Mouse (Mus musculus): Measurements from ENCODE around the gene Aoc2. TPM values are rescaled to one million over a fixed set of nuclear protein-coding genes. Genes with fewer than 3 reads are reported as not detected.
"Not testable (repeated sequence)": the region's sequence is repeated elsewhere in the genome, so short reads cannot be mapped to it uniquely, and the experiment has no call there.

Aoc2 gene
- polyA plus RNA-seq, 1 experiment from 2014 or later: 1.6 TPM

DNA sequence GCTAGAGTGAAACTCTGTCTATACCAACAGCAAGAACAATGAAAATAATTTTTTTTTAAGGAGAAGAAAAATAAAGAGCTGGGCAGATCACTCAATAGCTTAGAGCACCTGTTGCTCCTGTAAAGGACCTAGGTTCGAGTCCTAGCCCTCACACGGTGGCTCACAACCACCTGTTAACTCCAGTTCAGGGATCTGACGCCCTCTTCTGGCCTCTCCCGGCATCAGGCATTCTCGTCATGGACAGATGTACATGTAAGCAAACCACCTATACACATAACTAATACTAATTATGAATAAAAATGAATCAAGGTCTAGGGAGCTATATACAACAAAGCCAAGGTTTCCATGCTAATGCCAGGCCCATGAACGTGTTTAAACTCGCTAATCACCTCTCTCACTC, 24.0 kb upstream of the Aoc2 start:
- peaks cover 22% of the 10 kb centered on the region for H3K4me1 ChIP-seq
- peaks cover 42% of the 10 kb centered on the region for H3K36me3 ChIP-seq
- H3K9me3 ChIP-seq (replicated peaks): no peaks in the 10 kb centered on the region
- WGBS: 72% methylated on average over 7 of the region's 7 CpGs
- peak overlapping the region; percentile 90 for H3K4me3 ChIP-seq
- no peaks in the 10 kb centered on the region for H3K27me3 ChIP-seq (ENCODE audit: low read depth, poor library complexity, severe bottlenecking)
- no peak for DNase-seq (ENCODE audit: low spot score)
- H3K27ac ChIP-seq (replicated peaks): no peak overlapping the region

DNA sequence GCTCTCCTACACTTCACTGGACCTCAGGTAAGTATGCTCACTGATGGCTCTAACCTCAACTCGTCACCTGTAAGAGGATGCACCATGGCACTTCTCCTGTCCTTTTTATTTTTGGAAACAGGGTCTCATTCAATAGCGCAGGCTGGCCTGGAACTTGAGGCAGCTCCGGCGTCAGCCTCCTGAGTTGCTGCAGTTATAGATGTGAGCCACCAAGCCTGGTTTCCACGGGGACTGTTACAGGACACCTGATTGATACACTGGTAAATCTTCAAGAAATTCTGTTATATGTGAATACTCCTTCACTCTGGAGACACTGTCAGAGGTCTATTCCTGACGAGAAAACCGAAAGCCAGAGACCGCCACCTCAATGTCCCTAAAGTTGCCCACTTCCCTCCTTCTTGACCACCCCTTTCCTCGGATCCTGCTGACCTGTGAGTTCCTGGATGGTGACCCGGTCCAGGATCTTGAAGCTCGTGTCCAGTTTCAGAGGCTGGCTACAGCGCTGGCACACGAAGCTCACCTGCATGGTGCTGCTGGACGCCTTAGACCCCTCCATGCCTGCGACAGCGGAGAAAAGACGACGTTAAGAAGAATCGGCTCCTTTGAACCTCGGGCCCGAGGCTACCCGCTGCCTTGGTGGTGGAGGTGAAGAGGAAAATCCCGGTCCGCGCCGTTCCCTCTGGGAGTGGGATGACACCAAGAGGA, 23.4 kb upstream of the Aoc2 start:
- Histone ChIP-seq H3K4me1 (peaks cover 22% of the 10 kb centered on the region), H3K27me3 (ENCODE audit: low read depth, poor library complexity, severe bottlenecking) (no peaks in the 10 kb centered on the region), H3K36me3 (peaks cover 38% of the 10 kb centered on the region), H3K9me3 (replicated peaks) (no peaks in the 10 kb centered on the region), H3K4me3 (peak overlapping the region; percentile 90), H3K27ac (replicated peaks) (peak overlapping the region; percentile 85)
- 16% methylated on average over 26 of the region's 26 CpGs for WGBS
- no peak for DNase-seq (ENCODE audit: low spot score)

DNA sequence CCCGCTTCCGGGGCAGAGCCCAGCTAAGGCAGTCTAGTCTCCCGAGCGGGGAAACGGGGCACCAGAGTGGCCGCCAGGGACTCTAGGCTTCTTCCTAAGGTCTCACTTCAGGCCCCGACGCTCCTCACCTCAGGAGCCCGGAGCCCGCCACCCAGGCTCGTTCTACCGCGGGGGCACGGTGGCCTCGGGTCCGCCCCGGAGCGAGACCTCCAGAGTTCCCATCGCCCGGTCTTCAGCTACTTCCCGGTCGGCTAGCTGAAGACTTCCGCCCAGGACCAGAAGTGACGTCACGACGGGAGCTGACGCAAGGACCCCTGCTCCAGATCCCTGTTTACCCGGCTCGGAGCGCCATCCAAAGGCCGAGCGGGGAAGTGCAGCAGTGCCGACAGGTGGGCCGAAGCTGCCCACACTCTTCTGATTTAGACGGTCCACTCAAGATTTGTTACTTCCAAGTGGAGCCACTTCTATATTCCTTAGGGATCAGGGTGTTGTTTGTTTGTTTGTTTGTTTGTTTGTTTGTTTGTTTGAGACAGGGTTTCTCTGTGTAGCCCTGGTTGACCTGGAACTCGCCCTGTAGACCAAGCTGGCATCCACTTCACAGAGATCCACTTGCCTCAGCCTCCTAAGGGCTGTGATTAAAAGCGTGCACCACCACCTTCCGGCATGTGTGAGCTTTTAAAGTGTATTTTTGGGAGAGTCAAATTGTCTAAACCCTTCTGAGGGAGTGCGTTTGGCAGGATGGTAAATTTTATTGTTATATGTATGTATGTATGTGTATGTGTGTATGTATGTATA, 22.7 kb upstream of the Aoc2 start, which contains the start of gene Becn1:
TSS of gene Becn1 (minus strand) at position 283 of the 795 bp plus-strand sequence.
- no peaks in the 10 kb centered on the region for H3K27me3 ChIP-seq (ENCODE audit: low read depth, poor library complexity, severe bottlenecking)
- H3K36me3 ChIP-seq: peaks cover 30% of the 10 kb centered on the region
- peaks cover 22% of the 10 kb centered on the region for H3K4me1 ChIP-seq
- peak within 1 kb of the TSS; percentile 90 for H3K4me3 ChIP-seq
- 7% methylated on average over 39 of the region's 39 CpGs for WGBS
- H3K27ac ChIP-seq (replicated peaks): peak within 1 kb of the TSS; percentile 85
- DNase-seq (ENCODE audit: low spot score): peak; percentile 96
- no peaks in the 10 kb centered on the region for H3K9me3 ChIP-seq (replicated peaks)

DNA sequence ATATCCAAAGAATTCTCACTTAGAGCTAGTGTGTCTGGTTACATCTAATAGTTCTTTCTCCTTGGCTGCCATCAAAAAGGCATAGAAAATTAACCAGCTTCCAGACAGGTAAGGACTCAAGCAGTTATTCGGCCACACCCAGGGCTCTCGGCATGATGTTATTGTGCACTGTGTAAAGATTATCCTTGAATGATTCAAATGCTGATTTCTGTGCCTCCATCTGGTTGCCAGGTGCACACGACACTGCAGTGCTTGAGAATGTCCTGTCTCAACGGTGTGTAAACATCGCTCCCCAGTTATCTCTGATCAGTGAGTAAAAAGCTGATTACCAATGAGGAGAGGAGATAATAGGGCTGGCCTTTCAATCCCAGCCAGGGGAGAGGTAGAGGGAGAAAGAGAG, 17.1 kb upstream of the Aoc2 start:
- H3K4me1 ChIP-seq: no peaks in the 10 kb centered on the region
- H3K27ac ChIP-seq (replicated peaks): no peak overlapping the region
- H3K27me3 ChIP-seq (ENCODE audit: low read depth, poor library complexity, severe bottlenecking): no peaks in the 10 kb centered on the region
- H3K36me3 ChIP-seq: no peaks in the 10 kb centered on the region
- 40% methylated on average over 5 of the region's 5 CpGs for WGBS
- H3K4me3 ChIP-seq: no peak overlapping the region
- no peak for DNase-seq (ENCODE audit: low spot score)
- H3K9me3 ChIP-seq (replicated peaks): no peaks in the 10 kb centered on the region

DNA sequence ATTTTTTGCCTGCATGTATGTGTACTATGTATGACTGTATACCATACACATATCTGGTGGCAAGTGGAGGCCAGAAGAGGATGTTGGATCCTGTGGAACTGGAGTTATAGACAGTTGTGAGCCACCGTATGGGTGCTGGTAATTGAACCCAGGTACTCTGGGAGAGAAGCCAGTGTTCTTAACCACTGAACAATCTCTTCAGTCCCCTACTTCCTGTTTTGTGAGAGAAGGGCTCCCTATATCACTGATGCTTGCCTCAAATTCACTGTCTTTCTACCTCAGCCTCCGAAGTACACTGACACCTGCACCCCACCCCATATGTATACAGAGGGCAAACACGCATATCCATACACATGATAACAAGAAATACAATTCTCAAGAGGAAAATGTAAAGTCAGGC, 13.8 kb upstream of the Aoc2 start:
- no peak overlapping the region for H3K27ac ChIP-seq (replicated peaks)
- DNase-seq (ENCODE audit: low spot score): no peak
- H3K4me1 ChIP-seq: peaks cover 5% of the 10 kb centered on the region; the same call in 1 of the 2 replicates
- H3K36me3 ChIP-seq: no peaks in the 10 kb centered on the region
- H3K9me3 ChIP-seq (replicated peaks): no peaks in the 10 kb centered on the region
- no peak overlapping the region for H3K4me3 ChIP-seq
- 85% methylated on average over 3 of the region's 3 CpGs for WGBS
- H3K27me3 ChIP-seq (ENCODE audit: low read depth, poor library complexity, severe bottlenecking): no peaks in the 10 kb centered on the region

DNA sequence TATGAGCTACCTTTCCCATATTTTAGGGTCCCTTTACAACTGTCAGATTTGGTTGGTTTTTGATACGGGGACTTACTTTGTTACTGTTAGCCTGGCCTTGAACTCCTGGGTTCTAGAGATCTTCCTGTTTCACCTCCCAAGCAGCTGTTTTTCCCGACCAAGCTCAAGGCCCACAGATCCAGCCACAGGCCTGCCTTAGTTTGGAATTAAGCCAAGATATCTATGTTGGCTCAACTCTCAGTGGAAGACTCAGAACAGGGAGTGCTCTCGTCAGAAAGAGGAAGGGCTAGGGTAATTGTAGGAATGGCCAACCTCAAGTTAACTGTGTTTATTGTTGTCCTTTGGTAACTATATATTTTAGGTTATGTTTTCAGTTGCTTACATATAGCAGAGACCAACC, 12.7 kb upstream of the Aoc2 start:
- Histone ChIP-seq H3K27me3 (ENCODE audit: low read depth, poor library complexity, severe bottlenecking) (no peaks in the 10 kb centered on the region), H3K4me1 (peaks cover 12% of the 10 kb centered on the region), H3K4me3 (no peak overlapping the region), H3K27ac (replicated peaks) (no peak overlapping the region), H3K9me3 (replicated peaks) (no peaks in the 10 kb centered on the region), H3K36me3 (no peaks in the 10 kb centered on the region)
- WGBS: 84% methylated on average over 3 of the region's 3 CpGs
- DNase-seq (ENCODE audit: low spot score): no peak

DNA sequence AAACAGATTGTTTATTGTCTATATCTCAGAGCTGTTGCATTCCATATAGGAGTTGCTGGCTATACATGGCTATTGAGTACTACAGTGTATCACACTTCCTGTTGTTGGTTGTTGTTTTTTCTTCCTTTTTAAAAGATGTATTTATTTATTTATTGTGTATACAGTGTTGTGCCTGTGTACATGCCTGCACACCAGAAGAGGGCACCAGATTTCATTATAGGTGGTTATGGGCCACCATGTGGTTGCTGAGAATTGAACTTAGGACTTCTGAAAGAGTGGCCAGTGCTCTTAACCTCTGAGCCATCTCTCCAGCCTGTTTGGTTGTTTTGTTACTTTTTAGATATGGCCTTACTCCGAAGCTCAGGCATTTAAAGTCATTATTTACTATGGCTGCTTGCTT, 10.3 kb upstream of the Aoc2 start:
- Histone ChIP-seq H3K27me3 (ENCODE audit: low read depth, poor library complexity, severe bottlenecking) (no peaks in the 10 kb centered on the region), H3K9me3 (replicated peaks) (no peaks in the 10 kb centered on the region), H3K4me3 (no peak overlapping the region), H3K36me3 (peaks cover 21% of the 10 kb centered on the region), H3K4me1 (peaks cover 21% of the 10 kb centered on the region), H3K27ac (replicated peaks) (no peak overlapping the region)
- 89% methylated on average over 1 of the region's 1 CpGs for WGBS
- DNase-seq (ENCODE audit: low spot score): no peak

DNA sequence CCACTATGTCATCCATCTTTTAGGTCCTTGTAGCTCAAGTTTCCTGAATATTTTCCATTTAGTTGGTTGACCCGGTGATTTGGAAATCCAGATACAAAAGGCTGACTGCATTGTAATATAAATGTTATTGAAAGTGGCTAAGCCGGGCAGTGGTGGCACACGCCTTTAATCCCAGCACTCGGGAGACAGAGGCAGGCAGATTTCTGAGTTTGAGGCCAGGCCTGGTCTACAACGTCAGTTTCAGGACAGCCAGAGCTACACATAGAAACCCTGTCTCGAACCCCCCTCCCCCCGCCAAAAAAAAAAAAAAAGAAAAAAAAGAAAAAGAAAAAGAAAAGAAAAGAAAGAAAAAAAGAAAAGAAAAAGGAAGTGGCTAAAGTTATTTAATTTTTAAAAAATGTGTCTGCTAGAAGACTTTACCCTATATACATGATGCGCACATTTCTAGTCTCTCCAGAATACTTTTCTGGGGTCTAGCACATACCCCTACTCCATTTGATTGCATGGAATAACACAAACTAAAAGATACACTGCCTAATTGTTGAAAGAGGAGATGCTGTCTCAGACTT, 9.7 kb upstream of the Aoc2 start:
- Histone ChIP-seq H3K4me3 (peak overlapping the region; percentile 99), H3K27ac (replicated peaks) (peak overlapping the region; percentile 90), H3K4me1 (peaks cover 21% of the 10 kb centered on the region), H3K27me3 (ENCODE audit: low read depth, poor library complexity, severe bottlenecking) (no peaks in the 10 kb centered on the region), H3K9me3 (replicated peaks) (no peaks in the 10 kb centered on the region), H3K36me3 (peaks cover 27% of the 10 kb centered on the region)
- 85% methylated on average over 8 of the region's 8 CpGs for WGBS
- DNase-seq (ENCODE audit: low spot score): no peak

DNA sequence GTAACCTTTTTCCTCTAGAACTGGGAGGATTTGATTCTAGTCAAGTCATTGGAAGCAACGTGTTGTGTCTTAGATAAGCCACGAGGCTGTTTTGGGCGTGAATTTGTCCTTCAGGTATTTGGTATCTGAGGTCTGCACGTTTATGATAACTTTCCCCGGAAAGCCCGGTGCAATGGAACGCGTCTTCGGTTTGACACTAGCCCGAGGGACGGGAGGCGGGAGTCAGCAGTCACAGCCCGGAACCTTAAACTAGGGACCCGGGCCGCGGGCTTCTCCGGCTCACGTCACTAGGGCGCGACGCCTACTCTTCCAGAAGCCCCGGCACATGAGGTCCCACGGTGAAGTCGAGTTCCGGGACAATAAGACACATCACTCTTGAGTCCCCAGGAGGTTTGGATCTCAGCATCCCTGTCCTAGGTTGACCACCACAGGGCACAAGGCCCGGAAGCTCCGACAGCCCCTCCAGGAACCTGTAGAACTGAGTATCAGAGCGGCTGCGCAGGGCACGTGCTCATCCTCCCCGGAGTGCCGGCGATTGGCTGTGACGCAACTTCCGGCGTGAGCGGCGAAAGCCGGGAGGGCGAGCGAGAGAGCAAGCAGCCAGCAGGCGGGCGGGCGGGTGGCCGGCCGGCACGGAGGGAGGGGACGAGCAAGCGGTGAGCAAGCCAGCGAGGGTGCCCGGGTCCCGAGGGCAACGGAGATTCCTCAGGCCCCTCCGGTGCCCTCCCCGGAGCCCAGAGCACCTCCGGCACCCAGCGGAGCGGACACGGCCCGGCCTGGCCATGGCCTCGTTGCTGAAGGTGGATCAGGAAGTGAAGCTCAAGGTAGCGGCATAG, 9.0 kb upstream of the Aoc2 start, which contains the start of gene Psme3:
TSS of gene Psme3 (plus strand) at position 549 of the 836 bp plus-strand sequence.
- peak within 1 kb of the TSS; percentile 90 for H3K27ac ChIP-seq (replicated peaks)
- peak; percentile 96 for DNase-seq (ENCODE audit: low spot score)
- peaks cover 21% of the 10 kb centered on the region for H3K4me1 ChIP-seq
- no peaks in the 10 kb centered on the region for H3K27me3 ChIP-seq (ENCODE audit: low read depth, poor library complexity, severe bottlenecking)
- H3K4me3 ChIP-seq: peak within 1 kb of the TSS; percentile 99
- no peaks in the 10 kb centered on the region for H3K9me3 ChIP-seq (replicated peaks)
- peaks cover 34% of the 10 kb centered on the region for H3K36me3 ChIP-seq
- WGBS: under 1% methylated on average over 62 of the region's 62 CpGs

DNA sequence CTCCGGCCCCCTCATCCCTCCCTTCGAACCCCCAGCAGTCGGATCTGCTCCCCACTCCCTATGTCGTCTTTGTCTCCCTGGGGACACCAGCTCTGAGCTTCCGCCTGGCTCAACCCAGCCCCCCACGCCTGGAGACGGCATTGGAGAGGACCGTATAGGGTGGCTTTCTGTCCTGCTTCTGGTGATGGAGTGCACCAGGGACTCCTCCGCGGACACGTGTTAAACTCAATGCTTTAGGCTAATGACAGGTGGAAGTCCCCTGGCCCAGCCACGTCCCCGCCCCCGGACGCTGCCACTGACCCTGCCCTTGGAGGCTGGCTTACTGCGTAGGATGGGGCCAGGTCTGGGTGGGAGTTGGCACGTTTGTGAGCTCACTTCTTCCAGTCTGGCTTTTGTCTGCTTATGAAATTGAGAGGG, 8.4 kb upstream of the Aoc2 start:
- peaks cover 40% of the 10 kb centered on the region for H3K36me3 ChIP-seq
- DNase-seq (ENCODE audit: low spot score): no peak
- peaks cover 21% of the 10 kb centered on the region for H3K4me1 ChIP-seq
- H3K27me3 ChIP-seq (ENCODE audit: low read depth, poor library complexity, severe bottlenecking): no peaks in the 10 kb centered on the region
- H3K9me3 ChIP-seq (replicated peaks): no peaks in the 10 kb centered on the region
- H3K27ac ChIP-seq (replicated peaks): peak overlapping the region; percentile 90
- under 1% methylated on average over 17 of the region's 17 CpGs for whole genome bisulfite sequencing
- H3K4me3 ChIP-seq: peak overlapping the region; percentile 99

DNA sequence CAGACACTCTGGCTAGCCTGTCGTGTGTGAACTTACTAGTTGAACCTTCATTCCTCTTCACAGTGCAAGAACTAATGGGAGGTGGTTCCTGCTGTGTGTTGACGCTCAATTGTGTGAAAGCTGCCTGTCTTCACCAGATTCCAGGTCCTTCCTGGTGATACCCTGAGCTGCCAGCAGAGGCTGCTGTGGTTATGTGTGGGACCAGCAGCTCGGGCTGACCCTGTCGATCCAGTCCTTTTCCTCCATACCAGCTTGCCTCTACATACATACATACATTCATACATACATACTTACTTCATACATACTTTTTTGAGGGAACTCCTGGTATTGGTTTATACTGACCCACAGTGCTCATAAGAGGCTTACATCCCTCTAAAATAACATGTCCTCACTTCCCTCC, 1.3 kb upstream of the Aoc2 start:
- H3K27me3 ChIP-seq (ENCODE audit: low read depth, poor library complexity, severe bottlenecking): no peaks in the 10 kb centered on the region
- no peak overlapping the region for H3K27ac ChIP-seq (replicated peaks)
- H3K4me1 ChIP-seq: no peaks in the 10 kb centered on the region
- peak; percentile 68 for DNase-seq (ENCODE audit: low spot score)
- WGBS: 18% methylated on average over 4 of the region's 4 CpGs
- H3K9me3 ChIP-seq (replicated peaks): no peaks in the 10 kb centered on the region
- H3K4me3 ChIP-seq: no peak overlapping the region
- peaks cover 81% of the 10 kb centered on the region for H3K36me3 ChIP-seq

DNA sequence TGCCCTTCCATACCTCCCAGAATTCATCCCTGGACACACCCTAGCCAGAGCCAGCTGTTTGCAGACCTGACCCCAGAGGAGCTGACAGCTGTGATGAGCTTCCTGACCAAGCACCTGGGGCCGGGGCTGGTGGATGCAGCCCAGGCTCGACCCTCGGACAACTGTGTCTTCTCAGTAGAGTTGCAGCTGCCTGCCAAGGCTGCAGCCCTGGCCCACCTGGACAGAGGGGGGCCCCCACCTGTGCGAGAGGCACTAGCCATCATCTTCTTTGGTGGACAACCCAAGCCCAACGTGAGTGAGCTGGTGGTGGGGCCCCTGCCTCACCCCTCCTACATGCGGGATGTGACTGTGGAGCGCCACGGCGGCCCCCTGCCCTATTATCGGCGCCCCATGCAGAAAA, 338 bp downstream of the Aoc2 start:
- not testable (repeated sequence) for DNase-seq (ENCODE audit: low spot score); H3K27me3 ChIP-seq (ENCODE audit: low read depth, poor library complexity, severe bottlenecking); H3K4me3 ChIP-seq; H3K4me1 ChIP-seq; H3K27ac ChIP-seq (replicated peaks); H3K9me3 ChIP-seq (replicated peaks)
- peaks cover 65% of the 10 kb centered on the region for H3K36me3 ChIP-seq
- 97% methylated on average over 11 of the region's 11 CpGs for WGBS
